Mouse (Mus musculus): Measurements from ENCODE around the gene Gm13769. TPM values are rescaled to one million over a fixed set of nuclear protein-coding genes. Genes with fewer than 3 reads are reported as not detected.
"Not testable (repeated sequence)": the region's sequence is repeated elsewhere in the genome, so short reads cannot be mapped to it uniquely, and the experiment has no call there.

Gm13769 gene
- polyA plus RNA-seq (2014; fragmentation: Nextera tagmentation; extraction: Ambion mirVana): not detected in 2 replicates

- not testable (repeated sequence) for H3K36me3 ChIP-seq (ENCODE audit: control insufficient read depth, insufficient read depth, low read length); H3K4me2 ChIP-seq (ENCODE audit: low read depth); H3K9ac ChIP-seq (ENCODE audit: low read length); H3K27ac ChIP-seq (ENCODE audit: low read depth, low read length); H3K4me3 ChIP-seq (ENCODE audit: low read depth, low read length); ATAC-seq (ENCODE audit: insufficient read depth, low FRiP score, low TSS enrichment); H3K27me3 ChIP-seq (ENCODE audit: control insufficient read depth, insufficient read depth, low read length); H3K9me3 ChIP-seq (ENCODE audit: control insufficient read depth, low read length); H3K4me1 ChIP-seq (ENCODE audit: control insufficient read depth, insufficient read depth, low read length); DNase-seq (ENCODE audit: low spot score)
- WGBS: no CpG with 5 or more reads among the region's 6 CpGs
These were observed at the start of gene Gm13769 for GRCm38 (mm10) chr2:90321900-90322299. Gm13769 (plus strand) TSS chr2:90322200.

DNA sequence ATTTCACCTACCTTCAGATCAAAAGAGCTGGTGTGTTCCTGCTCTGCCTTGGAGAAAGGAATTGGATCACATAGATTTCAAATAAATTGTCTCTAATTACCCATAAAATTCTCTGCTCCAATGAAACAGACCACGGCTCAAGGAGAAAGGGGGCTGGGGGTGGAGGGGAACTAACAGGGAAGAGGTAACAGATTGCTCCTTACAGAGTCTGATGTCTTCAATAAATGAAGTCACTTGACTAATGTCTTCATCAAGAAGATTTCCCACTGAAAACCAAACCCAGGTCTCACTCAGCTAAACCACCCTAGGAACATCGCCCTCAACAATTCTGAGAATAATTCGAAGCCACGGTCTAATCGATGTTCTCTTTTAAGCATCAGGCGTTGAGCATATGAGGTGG is 29.3 kb upstream of the Gm13769 start, which contains the start of gene Olfr1272:
Olfr1272 (minus strand) TSS at position 101 of the 400 bp plus-strand sequence.
- Histone ChIP-seq H3K9ac (ENCODE audit: low read length) (no peak within 1 kb of the TSS), H3K27ac (ENCODE audit: low read depth, low read length) (no peak within 1 kb of the TSS), H3K4me3 (ENCODE audit: low read depth, low read length) (no peak within 1 kb of the TSS), H3K27me3 (ENCODE audit: control insufficient read depth, insufficient read depth, low read length) (no peaks in the 10 kb centered on the region), H3K9me3 (ENCODE audit: control insufficient read depth, low read length) (no peaks in the 10 kb centered on the region), H3K36me3 (ENCODE audit: control insufficient read depth, insufficient read depth, low read length) (no peaks in the 10 kb centered on the region), H3K4me2 (ENCODE audit: low read depth) (no peak within 1 kb of the TSS), H3K4me1 (ENCODE audit: control insufficient read depth, insufficient read depth, low read length) (no peaks in the 10 kb centered on the region)
- 88% methylated on average over 6 of the region's 6 CpGs for WGBS
- DNase-seq (ENCODE audit: low spot score): no peak
- ATAC-seq (ENCODE audit: insufficient read depth, low FRiP score, low TSS enrichment): no peak

DNA sequence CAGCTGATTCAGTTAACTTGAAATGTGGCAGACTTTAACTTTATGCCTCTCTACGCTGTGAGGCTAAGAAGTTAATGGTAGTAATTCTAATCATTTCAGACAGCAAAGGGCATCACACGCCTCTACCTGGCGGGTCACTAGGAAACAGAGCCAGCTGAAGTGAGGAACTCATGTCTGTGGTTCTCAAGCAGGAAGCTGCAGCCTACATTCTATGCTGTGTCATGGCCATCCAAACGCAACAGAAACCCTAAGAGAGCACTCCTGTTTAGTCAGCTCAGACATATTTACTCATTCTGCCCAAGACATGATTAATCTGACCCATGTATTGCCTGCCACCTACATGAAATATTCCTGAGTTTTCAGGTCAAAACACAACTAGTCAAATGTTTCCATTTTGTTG is 24.7 kb downstream of the Gm13769 start:
- not testable (repeated sequence) for H3K9ac ChIP-seq (ENCODE audit: low read length); H3K4me3 ChIP-seq (ENCODE audit: low read depth, low read length); DNase-seq (ENCODE audit: low spot score); H3K27ac ChIP-seq (ENCODE audit: low read depth, low read length); H3K4me1 ChIP-seq (ENCODE audit: control insufficient read depth, insufficient read depth, low read length); H3K9me3 ChIP-seq (ENCODE audit: control insufficient read depth, low read length); H3K36me3 ChIP-seq (ENCODE audit: control insufficient read depth, insufficient read depth, low read length); H3K27me3 ChIP-seq (ENCODE audit: control insufficient read depth, insufficient read depth, low read length); ATAC-seq (ENCODE audit: insufficient read depth, low FRiP score, low TSS enrichment); H3K4me2 ChIP-seq (ENCODE audit: low read depth)
- WGBS: no CpG with 5 or more reads among the region's 4 CpGs

DNA sequence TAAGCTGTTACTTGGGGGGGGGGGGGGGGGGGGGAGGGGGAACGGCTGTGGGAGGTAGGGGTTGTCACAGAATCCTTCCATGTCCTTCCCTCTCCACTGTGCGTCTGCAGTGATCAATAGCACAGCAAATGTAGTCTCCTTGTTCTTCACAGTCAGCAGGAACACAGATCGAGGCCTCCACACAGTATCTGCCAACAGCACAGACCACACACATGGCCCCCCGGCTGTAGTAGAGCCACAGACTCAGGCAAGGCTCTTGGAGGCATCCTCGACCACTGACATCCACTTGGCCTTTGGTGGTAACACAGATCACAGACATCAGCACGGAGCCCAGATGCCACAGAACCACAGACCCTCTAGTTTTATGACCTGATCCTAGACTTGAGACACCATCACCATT is 29.0 kb downstream of the Gm13769 start:
- not testable (repeated sequence) for H3K27ac ChIP-seq (ENCODE audit: low read depth, low read length); H3K9me3 ChIP-seq (ENCODE audit: control insufficient read depth, low read length); H3K27me3 ChIP-seq (ENCODE audit: control insufficient read depth, insufficient read depth, low read length); H3K9ac ChIP-seq (ENCODE audit: low read length); DNase-seq (ENCODE audit: low spot score); H3K36me3 ChIP-seq (ENCODE audit: control insufficient read depth, insufficient read depth, low read length); H3K4me2 ChIP-seq (ENCODE audit: low read depth); H3K4me3 ChIP-seq (ENCODE audit: low read depth, low read length); H3K4me1 ChIP-seq (ENCODE audit: control insufficient read depth, insufficient read depth, low read length)
- ATAC-seq (ENCODE audit: insufficient read depth, low FRiP score, low TSS enrichment): 0 out of 2 replicates have a peak, but pooled peaks have one; percentile 27
- WGBS: no CpG with 5 or more reads among the region's 6 CpGs

GRCm38 (mm10) chr2:90351540-90351939 is 29.5 kb downstream of the Gm13769 start:
- peak; percentile 61; the same call in 1 of the 2 replicates for ATAC-seq (ENCODE audit: insufficient read depth, low FRiP score, low TSS enrichment)
- H3K4me1 ChIP-seq (ENCODE audit: control insufficient read depth, insufficient read depth, low read length); H3K27me3 ChIP-seq (ENCODE audit: control insufficient read depth, insufficient read depth, low read length); H3K4me3 ChIP-seq (ENCODE audit: low read depth, low read length); H3K9me3 ChIP-seq (ENCODE audit: control insufficient read depth, low read length); H3K27ac ChIP-seq (ENCODE audit: low read depth, low read length); H3K4me2 ChIP-seq (ENCODE audit: low read depth); H3K9ac ChIP-seq (ENCODE audit: low read length); DNase-seq (ENCODE audit: low spot score); H3K36me3 ChIP-seq (ENCODE audit: control insufficient read depth, insufficient read depth, low read length): not testable (repeated sequence)
- WGBS: no CpG with 5 or more reads among the region's 3 CpGs

DNA sequence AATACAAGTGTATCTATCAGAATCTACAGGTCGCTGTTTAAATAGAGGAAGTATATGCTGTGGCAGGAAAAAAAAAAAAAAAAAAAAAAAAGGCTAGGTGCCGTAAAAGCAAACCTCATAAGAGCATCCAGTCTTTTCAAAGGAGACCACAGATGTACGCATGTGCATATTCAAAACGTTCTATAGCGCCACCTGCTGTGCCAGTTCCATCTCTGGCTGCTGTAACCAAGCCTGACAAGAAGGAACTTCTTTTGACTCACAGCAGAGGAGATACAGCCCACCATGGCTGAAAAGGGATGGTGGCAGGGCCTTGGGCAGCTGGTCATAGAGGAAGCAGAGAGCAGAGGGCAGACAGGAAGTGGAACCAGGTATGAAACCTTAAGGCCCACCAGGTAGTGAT is 37.2 kb downstream of the Gm13769 start:
- not testable (repeated sequence) for ATAC-seq (ENCODE audit: insufficient read depth, low FRiP score, low TSS enrichment); H3K4me3 ChIP-seq (ENCODE audit: low read depth, low read length); H3K9me3 ChIP-seq (ENCODE audit: control insufficient read depth, low read length); H3K27ac ChIP-seq (ENCODE audit: low read depth, low read length); H3K9ac ChIP-seq (ENCODE audit: low read length); H3K27me3 ChIP-seq (ENCODE audit: control insufficient read depth, insufficient read depth, low read length); H3K4me1 ChIP-seq (ENCODE audit: control insufficient read depth, insufficient read depth, low read length); H3K36me3 ChIP-seq (ENCODE audit: control insufficient read depth, insufficient read depth, low read length); DNase-seq (ENCODE audit: low spot score); H3K4me2 ChIP-seq (ENCODE audit: low read depth)
- WGBS: no CpG with 5 or more reads among the region's 5 CpGs

GRCm38 (mm10) chr2:90360199-90360598 is 38.2 kb downstream of the Gm13769 start:
- not testable (repeated sequence) for ATAC-seq (ENCODE audit: insufficient read depth, low FRiP score, low TSS enrichment); DNase-seq (ENCODE audit: low spot score); H3K27me3 ChIP-seq (ENCODE audit: control insufficient read depth, insufficient read depth, low read length); H3K9ac ChIP-seq (ENCODE audit: low read length); H3K4me3 ChIP-seq (ENCODE audit: low read depth, low read length); H3K4me1 ChIP-seq (ENCODE audit: control insufficient read depth, insufficient read depth, low read length); H3K4me2 ChIP-seq (ENCODE audit: low read depth); H3K27ac ChIP-seq (ENCODE audit: low read depth, low read length); H3K9me3 ChIP-seq (ENCODE audit: control insufficient read depth, low read length); H3K36me3 ChIP-seq (ENCODE audit: control insufficient read depth, insufficient read depth, low read length)
- no CpG with 5 or more reads among the region's 4 CpGs for WGBS

Other genes with a start within 250 kb of the Gm13769 start
- gene Olfr1269, start 200.8 kb upstream of the Gm13769 start, polyA plus RNA-seq (2014; fragmentation: Nextera tagmentation; extraction: Ambion mirVana): not detected in 2 replicates
- gene Olfr32, start 179.9 kb upstream of the Gm13769 start, polyA plus RNA-seq (2014; fragmentation: Nextera tagmentation; extraction: Ambion mirVana): 0.20 TPM in 1 of 2 replicates, not detected in the other
- gene Olfr1270, start 169.1 kb upstream of the Gm13769 start, polyA plus RNA-seq (2014; fragmentation: Nextera tagmentation; extraction: Ambion mirVana): not detected in 2 replicates
- not detected in 2 replicates for gene Olfr1506, start 97.7 kb upstream of the Gm13769 start, polyA plus RNA-seq (2014; fragmentation: Nextera tagmentation; extraction: Ambion mirVana)
- gene Olfr142, start 64.6 kb upstream of the Gm13769 start, polyA plus RNA-seq (2014; fragmentation: Nextera tagmentation; extraction: Ambion mirVana): not detected in 2 replicates
- gene Olfr1271, start 51.2 kb upstream of the Gm13769 start, polyA plus RNA-seq (2014; fragmentation: Nextera tagmentation; extraction: Ambion mirVana): not detected in 2 replicates
- not detected in 2 replicates for gene Olfr1272, start 29.4 kb upstream of the Gm13769 start, polyA plus RNA-seq (2014; fragmentation: Nextera tagmentation; extraction: Ambion mirVana)
- not detected in 2 replicates for gene Olfr1274-ps, start 76.5 kb downstream of the Gm13769 start, polyA plus RNA-seq (2014; fragmentation: Nextera tagmentation; extraction: Ambion mirVana)

Data from neural tube, embryonic 11.5 days (tissue).